Mouse (Mus musculus): ENCODE measurements around the gene Gm45623.

The Gm45623 gene

GRCm38 (mm10) chr13:56753192-56753951 lies at the start of gene Gm45623:
Gene Gm45623 (minus strand): TSS chr13:56753827.
- DNase-seq = no peak

- DNase-seq = no peak
Observed at GRCm38 (mm10) chr13:56797459-56797858, 43.8 kb upstream of the Gm45623 start.

- DNase-seq = no peak
Observed at GRCm38 (mm10) chr13:56795501-56795900, 41.9 kb upstream of the Gm45623 start.

GRCm38 (mm10) chr13:56794441-56794840 lies 40.8 kb upstream of the Gm45623 start:
- no peak for DNase-seq

GRCm38 (mm10) chr13:56792844-56793243 lies 39.2 kb upstream of the Gm45623 start:
- no peak for DNase-seq

- DNase-seq = no peak
Observed at GRCm38 (mm10) chr13:56790683-56791082, 37.1 kb upstream of the Gm45623 start.

GRCm38 (mm10) chr13:56782621-56783020 lies 29.0 kb upstream of the Gm45623 start:
- no peak for DNase-seq

GRCm38 (mm10) chr13:56781697-56782096 lies 28.1 kb upstream of the Gm45623 start:
- DNase-seq = no peak

GRCm38 (mm10) chr13:56780746-56781469 lies 27.3 kb upstream of the Gm45623 start:
- no peak for DNase-seq

- DNase-seq = no peak
Observed at GRCm38 (mm10) chr13:56774304-56774703, 20.7 kb upstream of the Gm45623 start.

- no peak for DNase-seq
Observed at GRCm38 (mm10) chr13:56773262-56773870, 19.7 kb upstream of the Gm45623 start.

- DNase-seq = no peak
Observed at GRCm38 (mm10) chr13:56772592-56772991, 19.0 kb upstream of the Gm45623 start.

GRCm38 (mm10) chr13:56770786-56771185 lies 17.2 kb upstream of the Gm45623 start:
- no peak for DNase-seq

- DNase-seq = no peak
Observed at GRCm38 (mm10) chr13:56770136-56770578, 16.5 kb upstream of the Gm45623 start.

- no peak for DNase-seq
Observed at GRCm38 (mm10) chr13:56769431-56769830, 15.8 kb upstream of the Gm45623 start.

GRCm38 (mm10) chr13:56766211-56766610 lies 12.6 kb upstream of the Gm45623 start:
- DNase-seq = no peak

- no peak for DNase-seq
Observed at GRCm38 (mm10) chr13:56765284-56766032, 11.8 kb upstream of the Gm45623 start.

GRCm38 (mm10) chr13:56762446-56763229 lies 9.0 kb upstream of the Gm45623 start:
- DNase-seq = no peak

GRCm38 (mm10) chr13:56758492-56758891 lies 4.9 kb upstream of the Gm45623 start:
- peak; percentile 69 for DNase-seq

GRCm38 (mm10) chr13:56757201-56757600 lies 3.6 kb upstream of the Gm45623 start:
- DNase-seq = no peak

GRCm38 (mm10) chr13:56755871-56756270 lies 2.2 kb upstream of the Gm45623 start:
- DNase-seq = no peak
